Mouse (Mus musculus) inflammation-experienced regulatory T-cells (primary cell): ENCODE results near the gene Zc3h12d. TPM values are rescaled to one million over a fixed set of nuclear protein-coding genes. Genes with fewer than 3 reads are reported as not detected.

Experiments used
- polyA plus RNA-seq, 2 experiments: library from polyadenylated mRNA; unstranded; fragments of 100-300 nt; shearing (Covaris generic); gene quantifications; one replicate each; pipeline ENCODE4 v1.2.1; 2017

Gene Zc3h12d
- 10 to 100 TPM; 20.5 to 38.9 TPM for polyA plus RNA-seq

GRCm38 (mm10) chr10:7832171-7832676 lies at the start of gene Zc3h12d:
Zc3h12d (plus strand) TSS chr10:7832470.

GRCm38 (mm10) chr10:7792751-7793385 lies 39.4 kb upstream of the Zc3h12d start, which contains the start of the genes Ginm1 and Ppil4:
Ginm1 (minus strand) TSS chr10:7792824.
Ppil4 (plus strand) TSS chr10:7792891.

Other genes with a start within 250 kb of the Zc3h12d start
- 1 to 10 TPM in 1 of 2 experiments, under 1 TPM in 1; 0.18 to 1.3 TPM for gene Lrp11, start 242.7 kb upstream of the Zc3h12d start, polyA plus RNA-seq
- 10 to 100 TPM; 16.2 to 19.6 TPM for gene Nup43, start 165.0 kb upstream of the Zc3h12d start, polyA plus RNA-seq
- 100 to 1,000 TPM in 1 of 2 experiments, 10 to 100 TPM in 1; 92.0 to 133 TPM for gene Pcmt1, start 151.3 kb upstream of the Zc3h12d start, polyA plus RNA-seq
- gene Lats1, start 151.3 kb upstream of the Zc3h12d start, polyA plus RNA-seq, result 1 to 10 TPM; 9.4 to 9.8 TPM
- gene Katna1, start 106.5 kb upstream of the Zc3h12d start, polyA plus RNA-seq, result 10 to 100 TPM; 69.3 to 79.2 TPM
- gene Ginm1, start 39.6 kb upstream of the Zc3h12d start, polyA plus RNA-seq, result 10 to 100 TPM; 58.3 to 92.9 TPM
- gene Ppil4, start 39.6 kb upstream of the Zc3h12d start, polyA plus RNA-seq, result 10 to 100 TPM; 78.0 to 92.1 TPM
- gene Tab2, start 123.8 kb downstream of the Zc3h12d start, polyA plus RNA-seq, result 10 to 100 TPM; 12.9 to 15.1 TPM